Mouse (Mus musculus): ENCODE measurements around the gene Baz1b.

DNA sequence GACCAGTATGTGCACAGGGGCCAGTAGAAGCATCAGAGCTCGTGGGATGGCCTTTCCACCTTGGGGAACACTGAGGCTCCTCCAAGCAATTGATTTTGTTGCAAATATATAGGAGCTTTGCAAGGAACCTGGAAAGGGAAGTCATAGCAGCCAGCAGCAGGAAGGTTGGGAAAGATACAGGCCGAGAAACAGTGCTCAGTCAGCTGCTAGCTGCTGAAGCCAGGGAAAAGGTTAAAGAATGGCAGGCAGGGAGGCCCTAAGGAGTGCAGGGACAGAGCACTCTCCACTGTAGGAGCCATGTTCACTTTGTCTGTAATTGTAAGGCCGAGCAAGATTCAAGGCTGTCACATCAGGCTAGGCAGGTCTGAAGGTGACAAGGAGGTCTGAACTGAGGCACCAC lies 8.5 kb upstream of the Baz1b start:
- no peak for TF ChIP-seq POLR2A (IDR thresholded peaks at IDR 0.05; ENCODE audit: borderline replicate concordance, extremely low read depth, insufficient read depth, insufficient read length, poor library complexity, severe bottlenecking)
- TF ChIP-seq CTCF (IDR thresholded peaks at IDR 0.05; ENCODE audit: borderline replicate concordance, extremely low read depth, insufficient read depth, insufficient read length), result no peak
